Mouse (Mus musculus) neural tube, embryonic 14.5 days (tissue): ENCODE measurements around the gene Medag. TPM values are rescaled to one million over a fixed set of nuclear protein-coding genes. Genes with fewer than 3 reads are reported as not detected.

Experiments used
- ATAC-seq: fragments of 200-750 bp; cut with Nextera tagmentation; 2 replicates; pipeline ENCODE4 v1.8.0; 2017; ENCODE audit warnings: low read depth, mild to moderate bottlenecking, moderate TSS enrichment, moderate library complexity
- H3K27ac ChIP-seq: fragments of 300-500 bp; sonication (generic); 2 replicates; pipeline ENCODE4 v1.5.1; 2014; ENCODE audit warnings: low read depth, mild to moderate bottlenecking, control low read depth, low read length, moderate library complexity, mixed read lengths
- H3K27me3 ChIP-seq: fragments of 300-500 bp; sonication (generic); 2 replicates; pipeline ENCODE4 v1.6.1; 2014; ENCODE audit warnings: low read length; ENCODE audit not compliant: control insufficient read depth, insufficient read depth
- H3K36me3 ChIP-seq: fragments of 300-500 bp; sonication (generic); 2 replicates; pipeline ENCODE4 v1.6.1; 2014; ENCODE audit warnings: low read length, mixed read lengths; ENCODE audit not compliant: control insufficient read depth, insufficient read depth
- H3K4me1 ChIP-seq: fragments of 300-500 bp; sonication (generic); 2 replicates; pipeline ENCODE4 v1.6.1; 2014; ENCODE audit warnings: low read length; ENCODE audit not compliant: control insufficient read depth, insufficient read depth
- H3K4me2 ChIP-seq: fragments of 300-500 bp; sonication (generic); 2 replicates; pipeline ENCODE4 v1.6.1; 2014; ENCODE audit warnings: mild to moderate bottlenecking, low read depth, low read length, control low read depth
- H3K4me3 ChIP-seq: fragments of 300-500 bp; sonication (generic); 2 replicates; pipeline ENCODE4 v1.5.1; 2014; ENCODE audit warnings: low read depth, low read length, control low read depth, mixed read lengths
- H3K9ac ChIP-seq: fragments of 300-500 bp; sonication (generic); replicated peaks from 2 replicates; pipeline ENCODE4 v1.6.1; 2014; ENCODE audit warnings: low read depth, mild to moderate bottlenecking, control low read depth, low read length, mixed read lengths
- H3K9me3 ChIP-seq: fragments of 300-500 bp; sonication (generic); 2 replicates; pipeline ENCODE4 v1.6.1; 2016; ENCODE audit warnings: low read length; ENCODE audit not compliant: control insufficient read depth
- WGBS: fragments of 180-500 bp; shearing (Covaris S2); extraction: QIAGEN DNeasy Blood & Tissue Kit; methylation state at CpG from one replicate; pipeline ENCODE4 v1.1.7; 2014; 5-methylcytosine and 5-hydroxymethylcytosine counted together
- polyA plus RNA-seq: library from polyadenylated mRNA; unstranded; fragments of >200 nt; fragmentation: Nextera tagmentation; extraction: Ambion mirVana; gene quantifications from 2 replicates; pipeline ENCODE4 v1.2.1, GENCODE M21; 2014

The Medag gene
- polyA plus RNA-seq, 1 experiment from 2014 or later: 1.9 TPM

- Histone ChIP-seq H3K27me3 (no peaks in the 10 kb centered on the region), H3K9me3 (no peaks in the 10 kb centered on the region), H3K9ac (no peak overlapping the region), H3K4me3 (no peak overlapping the region), H3K27ac (no peak overlapping the region), H3K4me1 (peaks cover 17% of the 10 kb centered on the region), H3K36me3 (no peaks in the 10 kb centered on the region), H3K4me2 (no peak overlapping the region)
- no peak for ATAC-seq
- 83% methylated on average over 9 of the region's 9 CpGs for WGBS
These were observed 3.0 kb downstream of the Medag start for GRCm38 (mm10) chr5:149414369-149415167.

GRCm38 (mm10) chr5:149417381-149417780, 5.8 kb downstream of the Medag start:
- Histone ChIP-seq H3K4me2 (no peak overlapping the region), H3K4me1 (peaks cover under 1% of the 10 kb centered on the region), H3K27ac (no peak overlapping the region), H3K36me3 (no peaks in the 10 kb centered on the region), H3K4me3 (no peak overlapping the region), H3K27me3 (no peaks in the 10 kb centered on the region), H3K9me3 (no peaks in the 10 kb centered on the region), H3K9ac (no peak overlapping the region)
- WGBS: 92% methylated on average over 4 of the region's 4 CpGs
- no peak for ATAC-seq

- Histone ChIP-seq H3K27ac (no peak overlapping the region), H3K4me2 (no peak overlapping the region), H3K36me3 (no peaks in the 10 kb centered on the region), H3K4me3 (no peak overlapping the region), H3K9me3 (no peaks in the 10 kb centered on the region), H3K4me1 (peaks cover 8% of the 10 kb centered on the region; the same call in 1 of the 2 replicates), H3K9ac (no peak overlapping the region), H3K27me3 (no peaks in the 10 kb centered on the region)
- WGBS: 96% methylated on average over 3 of the region's 3 CpGs
- no peak for ATAC-seq
These were observed 15.0 kb downstream of the Medag start for GRCm38 (mm10) chr5:149426525-149426924.

- H3K4me1 ChIP-seq: peaks cover 8% of the 10 kb centered on the region; the same call in 1 of the 2 replicates
- no peaks in the 10 kb centered on the region for H3K36me3 ChIP-seq
- 90% methylated on average over 8 of the region's 8 CpGs for WGBS
- no peaks in the 10 kb centered on the region for H3K27me3 ChIP-seq
- H3K9ac ChIP-seq: no peak overlapping the region
- no peak overlapping the region for H3K27ac ChIP-seq
- no peak overlapping the region for H3K4me2 ChIP-seq
- no peak overlapping the region for H3K4me3 ChIP-seq
- no peaks in the 10 kb centered on the region for H3K9me3 ChIP-seq
- ATAC-seq: no peak
These were observed 15.9 kb downstream of the Medag start for GRCm38 (mm10) chr5:149427277-149428060.

- peak; percentile 49; the same call in 1 of the 2 replicates for ATAC-seq
- Histone ChIP-seq H3K9me3 (no peaks in the 10 kb centered on the region), H3K4me2 (no peak overlapping the region), H3K9ac (0 out of 2 replicates have a peak overlapping the region, but pooled peaks have one; percentile 8), H3K27me3 (no peaks in the 10 kb centered on the region), H3K36me3 (no peaks in the 10 kb centered on the region), H3K27ac (0 out of 2 replicates have a peak overlapping the region, but pooled peaks have one; percentile 7), H3K4me3 (no peak overlapping the region), H3K4me1 (peaks cover 8% of the 10 kb centered on the region; the same call in 1 of the 2 replicates)
- WGBS: 12% methylated on average over 6 of the region's 6 CpGs
These were observed 16.8 kb downstream of the Medag start for GRCm38 (mm10) chr5:149428347-149428746.

- Histone ChIP-seq H3K27me3 (no peaks in the 10 kb centered on the region), H3K9me3 (no peaks in the 10 kb centered on the region), H3K4me2 (no peak overlapping the region), H3K4me3 (no peak overlapping the region), H3K36me3 (no peaks in the 10 kb centered on the region), H3K4me1 (peaks cover 8% of the 10 kb centered on the region; the same call in 1 of the 2 replicates), H3K27ac (0 out of 2 replicates have a peak overlapping the region, but pooled peaks have one; percentile 7), H3K9ac (no peak overlapping the region)
- ATAC-seq: no peak
- WGBS: 45% methylated on average over 2 of the region's 2 CpGs
These were observed 17.3 kb downstream of the Medag start for GRCm38 (mm10) chr5:149428810-149429255.

- Histone ChIP-seq H3K4me1 (peaks cover 8% of the 10 kb centered on the region; the same call in 1 of the 2 replicates), H3K9ac (no peak overlapping the region), H3K36me3 (no peaks in the 10 kb centered on the region), H3K4me2 (no peak overlapping the region), H3K4me3 (no peak overlapping the region), H3K27me3 (no peaks in the 10 kb centered on the region), H3K27ac (no peak overlapping the region), H3K9me3 (no peaks in the 10 kb centered on the region)
- 80% methylated on average over 4 of the region's 4 CpGs for WGBS
- ATAC-seq: no peak
These were observed 18.0 kb downstream of the Medag start for GRCm38 (mm10) chr5:149429541-149429940.

GRCm38 (mm10) chr5:149430943-149431342, 19.4 kb downstream of the Medag start:
- no peaks in the 10 kb centered on the region for H3K9me3 ChIP-seq
- H3K27ac ChIP-seq: no peak overlapping the region
- WGBS: 91% methylated on average over 3 of the region's 3 CpGs
- peaks cover 8% of the 10 kb centered on the region; the same call in 1 of the 2 replicates for H3K4me1 ChIP-seq
- ATAC-seq: no peak
- no peaks in the 10 kb centered on the region for H3K36me3 ChIP-seq
- no peak overlapping the region for H3K4me2 ChIP-seq
- no peak overlapping the region for H3K4me3 ChIP-seq
- H3K9ac ChIP-seq: no peak overlapping the region
- no peaks in the 10 kb centered on the region for H3K27me3 ChIP-seq
